Mouse (Mus musculus) liver (tissue): ENCODE measurements at regions not wholly inside any gene's neighbourhood (a gene's known extent, or its start where the extent isn't known, plus 50 kb on each side); places are given as distances from the start of the nearest gene placed in this dataset.

Experiments used
- DNase-seq: peaks from one replicate; pipeline ENCODE4 v3.0.0-alpha.2; 2020; ENCODE audit warnings: mixed read lengths

DNA sequence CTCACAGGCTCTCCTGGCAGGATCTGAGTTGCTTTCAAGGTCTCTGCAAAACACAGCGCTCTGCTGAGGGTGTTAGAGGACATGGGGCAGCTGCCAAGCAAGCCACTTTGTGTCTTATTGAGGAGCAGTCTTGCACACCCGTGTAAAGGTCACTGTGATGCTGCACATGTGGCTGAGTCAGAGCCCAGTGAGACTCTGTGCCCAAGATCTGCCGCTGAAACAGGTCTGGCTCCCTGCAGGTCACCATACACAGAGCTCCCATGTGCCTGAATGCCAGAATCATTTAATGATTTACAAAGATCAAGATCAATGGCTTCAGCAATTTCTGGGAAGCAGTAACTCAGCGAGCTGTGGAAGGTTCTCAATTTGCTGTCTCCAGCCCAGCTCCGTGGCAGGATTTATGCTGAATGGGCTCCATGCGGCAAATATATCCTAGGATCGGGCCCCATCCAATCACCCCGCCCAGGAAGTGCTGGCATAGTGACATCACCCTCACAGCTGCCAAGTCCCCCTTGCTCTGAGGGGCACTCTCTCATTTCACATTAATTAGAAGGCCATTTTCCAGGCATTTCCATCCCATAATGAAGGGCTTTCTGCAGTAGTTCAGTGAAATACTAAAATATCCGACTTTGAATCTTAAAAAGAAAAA is 330.1 kb downstream of the H2al1j start:
- DNase-seq, result no peak

- DNase-seq, result no peak
Measured at GRCm38 (mm10) chrX:11663187-11663829, 335.7 kb downstream of the H2al1j start.

DNA sequence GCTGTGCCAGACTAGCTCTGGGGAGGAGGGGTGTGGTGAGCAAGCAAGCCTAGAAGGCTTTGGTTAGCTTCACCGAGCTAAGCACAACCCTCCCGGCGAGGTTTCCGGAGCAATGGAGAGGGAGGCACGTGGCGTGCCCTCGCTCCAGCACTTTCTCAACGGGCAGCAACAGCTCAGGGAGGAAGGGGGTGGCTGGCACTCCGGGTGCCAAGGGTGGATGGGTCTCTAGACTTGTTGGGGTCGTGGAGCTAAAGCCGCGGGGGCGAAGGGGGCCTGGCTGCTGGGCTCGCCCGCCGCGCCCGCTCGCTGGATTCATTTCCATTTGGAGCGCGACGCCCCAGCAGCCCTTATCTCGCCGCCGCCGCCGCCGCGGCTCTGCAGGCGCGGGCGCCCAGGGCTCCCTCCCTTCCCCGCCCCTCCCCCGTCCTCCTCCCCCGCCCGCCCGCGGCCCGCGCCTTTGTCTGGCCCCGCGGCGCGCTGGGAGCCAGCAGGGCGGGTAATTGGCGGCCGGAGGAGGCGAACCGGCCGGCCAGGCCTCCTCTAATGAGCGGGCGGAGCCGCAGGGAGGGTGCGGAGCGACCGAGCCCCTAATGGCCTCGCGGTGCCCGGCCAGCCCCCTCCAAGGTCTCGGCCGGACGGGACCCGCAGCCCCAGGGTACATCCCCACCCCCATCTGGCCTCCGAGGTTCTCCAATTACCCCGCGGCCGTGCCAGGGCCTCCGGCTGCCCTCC is 336.9 kb downstream of the H2al1j start:
- peak; percentile 82 for DNase-seq

DNA sequence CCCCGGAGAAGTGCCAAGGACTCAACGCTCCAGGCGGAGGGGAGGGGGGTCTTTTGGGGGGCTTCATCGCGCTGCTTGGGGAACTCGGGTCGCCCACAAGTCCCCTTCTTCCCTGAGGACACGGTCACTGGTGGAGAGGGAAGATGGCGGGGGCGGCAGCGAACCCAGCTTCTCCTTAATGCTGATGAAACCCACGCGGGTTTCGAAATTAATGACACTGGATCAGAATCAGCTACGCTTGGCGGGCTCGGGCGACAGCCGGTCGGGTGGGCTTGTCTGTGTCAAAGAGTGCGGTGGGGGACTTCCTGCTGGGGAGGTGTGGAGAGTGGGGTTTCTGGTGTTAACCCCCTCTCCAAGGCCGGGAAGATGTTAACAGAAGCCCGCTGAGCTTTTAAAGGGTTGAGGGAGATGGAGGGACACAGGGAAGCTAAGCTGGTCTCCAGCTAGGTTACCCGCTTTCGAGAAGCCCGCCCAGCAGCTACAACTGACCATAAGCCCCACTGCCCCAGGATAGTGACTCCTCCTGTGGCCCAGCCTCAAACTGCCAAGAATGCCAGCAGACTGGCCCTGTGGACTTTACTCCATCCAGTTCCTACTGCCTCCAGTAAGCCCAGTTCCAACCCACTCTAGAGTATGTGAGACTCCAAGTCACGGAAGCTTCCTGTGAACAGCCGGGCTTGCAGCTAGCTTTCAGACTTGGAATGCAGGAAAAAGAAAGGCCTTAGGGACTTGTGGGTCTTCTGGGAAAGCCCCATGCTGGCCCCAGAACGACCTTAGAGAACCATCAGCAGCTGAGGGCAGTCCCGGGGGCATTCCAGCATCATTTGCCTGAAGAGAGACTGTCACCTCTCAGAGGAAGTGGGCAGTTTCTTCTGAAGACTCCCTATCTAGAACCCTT is 337.7 kb downstream of the H2al1j start:
- DNase-seq, result no peak

DNA sequence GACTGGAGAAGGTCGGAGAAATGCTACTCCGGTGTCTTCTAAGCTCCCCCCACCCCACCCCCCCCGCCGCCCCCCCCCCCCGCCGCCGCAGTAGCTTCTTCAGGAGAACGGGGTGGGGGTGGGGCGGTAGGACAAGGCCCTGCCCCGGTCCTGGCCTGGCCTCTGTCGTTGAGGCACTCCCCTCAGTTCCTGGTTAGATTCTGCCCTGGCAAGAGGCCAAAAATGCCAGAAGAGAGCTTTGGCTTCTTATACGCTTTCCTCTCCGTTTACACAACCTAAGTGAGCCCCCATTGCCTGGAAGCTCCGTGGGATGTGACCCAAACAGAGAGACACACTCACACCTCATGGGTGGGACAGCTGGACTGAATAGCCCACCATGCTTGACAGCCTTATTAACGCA is 338.9 kb downstream of the H2al1j start:
- peak; percentile 50 for DNase-seq

- peak; percentile 37 for DNase-seq
Measured at GRCm38 (mm10) chrX:11671805-11672204, 344.2 kb downstream of the H2al1j start.

DNA sequence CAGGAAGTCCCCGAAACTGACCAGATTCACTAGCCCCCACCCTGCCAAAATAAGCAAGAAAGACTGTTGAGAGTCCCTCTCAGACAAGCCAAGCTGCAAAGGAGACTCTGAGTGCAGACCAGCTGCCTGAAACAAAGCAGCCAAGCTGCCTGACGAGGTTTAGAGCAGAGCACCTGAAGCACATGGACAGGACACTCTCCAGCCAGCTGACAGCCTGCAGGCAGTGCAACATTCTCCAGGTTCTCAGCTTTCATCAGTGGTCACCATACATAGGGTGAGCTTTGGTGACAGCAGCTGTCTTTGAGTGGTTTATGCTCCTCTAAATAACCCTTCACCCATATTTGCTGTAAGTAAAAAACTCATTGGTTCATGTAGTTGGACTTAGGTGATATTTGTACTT is 350.5 kb downstream of the H2al1j start:
- no peak for DNase-seq

DNA sequence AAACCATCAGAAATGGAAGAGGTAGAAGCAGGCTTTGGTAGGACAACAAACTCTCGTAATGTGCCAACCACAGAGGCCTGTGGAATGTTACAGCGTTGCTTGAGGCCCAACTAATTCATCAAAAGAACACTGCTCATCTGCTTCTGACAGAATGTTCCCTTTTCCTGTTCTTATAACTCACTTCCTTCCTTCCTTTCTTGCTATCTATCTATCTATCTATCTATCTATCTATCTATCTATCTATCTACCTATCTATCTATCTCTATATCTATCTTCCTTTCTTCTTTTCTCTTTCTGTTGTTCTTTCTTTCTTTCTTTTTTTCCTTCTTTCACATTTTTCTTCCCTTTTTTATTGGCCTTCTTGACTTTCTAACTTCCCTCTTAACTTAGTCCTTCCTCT is 353.7 kb downstream of the H2al1j start:
- DNase-seq, result no peak

GRCm38 (mm10) chrX:11689989-11690405 is 362.4 kb downstream of the H2al1j start:
- peak; percentile 12 for DNase-seq

GRCm38 (mm10) chrX:11690446-11690845 is 362.8 kb downstream of the H2al1j start:
- DNase-seq, result no peak

DNA sequence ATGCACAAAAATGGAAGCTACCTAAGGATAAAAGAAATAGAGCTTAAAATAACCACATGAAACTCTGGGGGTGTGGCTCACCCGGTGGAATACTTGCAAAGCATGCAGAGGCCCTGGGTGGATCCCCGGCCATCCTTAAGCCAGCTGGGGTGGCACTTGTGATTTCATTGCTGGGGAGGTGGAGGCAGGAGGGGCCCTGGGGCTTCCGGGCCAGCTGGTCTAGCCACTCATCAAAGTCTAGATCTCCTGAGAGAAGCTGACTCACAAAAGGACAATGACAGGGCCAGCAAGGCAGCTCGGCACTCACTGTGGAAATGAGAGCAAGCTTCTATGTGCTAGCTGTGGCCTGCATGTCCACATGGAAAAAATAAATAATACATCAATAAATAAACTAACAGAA is 363.4 kb downstream of the H2al1j start:
- DNase-seq, result no peak

GRCm38 (mm10) chrX:11696565-11696964 is 368.9 kb downstream of the H2al1j start:
- DNase-seq, result peak; percentile 17

DNA sequence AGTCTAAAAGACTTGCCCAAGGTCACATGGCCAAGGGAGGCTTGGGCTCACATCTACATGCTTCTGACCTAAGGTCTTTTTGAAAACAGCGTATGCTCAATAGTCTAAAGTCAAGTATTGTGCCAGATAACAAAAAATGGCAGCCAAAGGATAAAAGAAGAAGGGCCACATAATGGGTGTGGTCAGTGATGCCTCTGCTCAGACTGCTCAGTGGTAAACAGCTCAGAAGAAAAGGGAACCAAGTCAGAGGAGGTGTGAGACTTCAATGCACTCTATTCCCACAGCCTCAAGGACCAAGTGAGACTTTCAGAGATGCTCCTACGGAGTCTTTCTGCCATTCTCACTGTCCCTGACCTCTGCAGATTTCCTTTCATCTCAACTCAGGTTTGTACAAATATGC is 373.5 kb downstream of the H2al1j start:
- DNase-seq, result no peak

DNA sequence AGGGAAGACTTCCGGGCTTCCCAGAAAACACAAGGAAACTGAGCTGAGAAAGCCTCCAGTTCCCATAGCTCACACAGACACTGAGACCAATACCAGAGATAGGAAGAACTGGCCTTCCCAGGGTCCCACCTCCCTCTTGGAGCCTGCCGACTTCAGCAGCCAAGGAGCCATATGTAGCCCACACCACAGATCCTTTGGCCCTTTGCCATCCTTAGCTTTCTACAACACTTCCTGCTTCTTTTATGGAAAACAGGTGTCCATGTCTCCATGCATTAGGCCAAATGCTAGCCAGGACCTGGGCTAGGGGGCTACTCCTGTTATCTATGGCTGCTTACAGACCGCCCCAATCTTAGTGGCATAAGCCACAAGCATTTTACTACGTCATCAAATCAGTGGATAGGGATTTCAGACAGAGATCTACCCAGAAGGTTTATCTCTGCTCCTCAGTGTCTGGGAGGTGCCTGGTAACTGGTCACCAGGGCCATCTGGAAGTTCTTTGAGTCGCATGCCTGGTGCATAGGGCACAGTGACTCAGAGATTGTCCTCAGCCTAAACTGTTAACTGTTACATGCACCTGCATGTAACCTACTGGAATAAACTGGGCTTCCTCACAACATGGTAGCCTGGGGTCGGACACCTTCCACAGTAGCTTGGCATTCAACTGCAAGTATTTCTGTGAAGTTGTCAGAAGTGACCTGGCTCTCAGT is 378.4 kb downstream of the H2al1j start:
- DNase-seq, result no peak

- no peak for DNase-seq
Measured at GRCm38 (mm10) chrX:11707330-11707729, 379.7 kb downstream of the H2al1j start.

- no peak for DNase-seq
Measured at GRCm38 (mm10) chrX:11708325-11708724, 380.7 kb downstream of the H2al1j start.

DNA sequence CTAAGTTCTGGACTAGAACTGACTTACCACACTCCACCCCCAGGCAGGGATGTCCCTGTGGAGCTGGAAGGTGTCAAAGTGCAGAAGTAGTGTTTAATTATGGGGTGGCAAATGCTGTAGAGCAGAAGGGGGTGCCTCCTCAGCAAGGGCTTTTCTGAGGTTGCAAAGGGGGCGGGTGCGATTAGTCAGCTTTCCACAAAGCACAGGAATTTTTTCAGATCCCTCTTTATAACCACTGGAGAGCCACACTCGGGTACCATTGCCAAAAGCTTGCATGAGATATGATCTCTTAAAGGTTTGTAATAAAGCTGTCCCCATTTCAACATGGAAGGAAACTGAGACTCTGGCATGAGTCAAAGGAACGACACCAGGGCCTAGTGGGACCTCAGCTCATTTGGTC is 381.7 kb downstream of the H2al1j start:
- DNase-seq, result no peak

GRCm38 (mm10) chrX:11713423-11713822 is 385.8 kb downstream of the H2al1j start:
- DNase-seq, result no peak

GRCm38 (mm10) chrX:11716773-11717172 is 389.2 kb downstream of the H2al1j start:
- DNase-seq, result no peak

DNA sequence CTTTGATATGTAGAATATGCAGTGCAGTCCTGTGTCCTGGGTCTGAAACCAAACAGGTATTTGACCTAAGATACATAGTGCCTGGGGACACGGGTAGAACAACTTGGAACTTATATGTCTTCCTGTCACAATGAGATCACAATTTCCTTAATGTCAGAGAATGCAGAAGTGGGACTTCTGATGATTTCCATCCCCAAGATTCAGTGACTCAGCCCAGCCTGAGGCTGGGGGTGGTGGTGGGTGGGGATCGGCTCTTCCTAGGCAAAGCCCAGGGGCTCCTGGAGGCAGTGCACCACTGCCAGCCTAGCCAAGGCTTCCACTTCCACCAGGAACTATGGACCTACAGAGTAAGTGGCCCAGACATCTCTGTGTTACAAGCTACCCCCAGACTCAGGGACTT is 391.2 kb downstream of the H2al1j start:
- no peak for DNase-seq

DNA sequence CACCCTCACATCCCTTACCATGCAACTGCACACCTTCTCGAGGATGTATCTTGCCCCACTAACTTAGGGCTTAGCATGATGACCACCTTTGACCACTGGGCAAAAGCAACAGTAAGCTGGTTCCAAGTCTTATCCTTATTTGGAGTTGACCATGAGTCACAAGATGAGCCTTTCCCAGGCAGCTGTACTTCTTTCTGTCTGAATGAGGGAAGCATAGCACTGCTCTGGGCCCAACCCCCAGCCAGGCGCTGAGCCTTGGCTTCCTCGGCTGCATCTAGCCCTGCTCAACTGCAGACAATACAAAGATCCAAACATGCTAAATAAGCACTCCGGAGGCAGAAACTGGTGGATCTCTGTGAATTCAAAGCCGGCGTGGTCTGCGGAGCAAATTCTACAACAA is 392.9 kb downstream of the H2al1j start:
- no peak for DNase-seq

GRCm38 (mm10) chrX:11722730-11723129 is 395.1 kb downstream of the H2al1j start:
- DNase-seq, result no peak
